ENCODE assay signal across 15 mouse cellular contexts in genomic region chr17:79442507-79443115, GRCm38 (mm10).
DNase-seq lines count a peak whose midpoint lies in the region; ATAC-seq and TF ChIP-seq lines count a peak whose summit lies in the region.
"Had no signal": no experiment of that assay in that cellular context is flagged by ENCODE, and none has a peak within 500 bp of the region (broad histone marks: within the 10 kb centered on the region; RNA-seq: fewer than 3 reads in every experiment).

No protein-coding gene starts in this region.

- 66% methylated on average over 3 of the region's 3 CpGs for WGBS in stomach, postnatal 0 days
- WGBS in heart, embryonic 11.5 days (ENCODE audit: insufficient replicate concordance) = 76% methylated on average over 3 of the region's 3 CpGs

- ATAC-seq in megakaryocyte, adult 5-6 weeks (ENCODE audit: poor library complexity, severe bottlenecking) = peak; percentile 76
- no peak for ATAC-seq in stomach, postnatal 0 days (ENCODE audit: low FRiP score, low TSS enrichment)
- ATAC-seq in heart, embryonic 11.5 days (replicated peaks; ENCODE audit: insufficient number of reproducible peaks, low FRiP score, low TSS enrichment) = no peak
- ATAC-seq: liver, postnatal 0 days; midbrain, embryonic 15.5 days had no signal

- H3K4me2 ChIP-seq in stomach, postnatal 0 days (replicated peaks; ENCODE audit: low read depth) = no peak overlapping the region
- no peak overlapping the region for H3K4me2 ChIP-seq in heart, embryonic 11.5 days
- H3K4me2 ChIP-seq: heart, embryonic 12.5 days; hindbrain, embryonic 12.5 days; midbrain, embryonic 15.5 days had no signal

- intact Hi-C loops in gastrocnemius, adult 2 months (cut with DNase I) = no loop called here

- H3K27me3 ChIP-seq in C2C12 (ENCODE audit: control insufficient read depth, insufficient read depth, insufficient read length) = no peaks in the 10 kb centered on the region
- H3K27me3 ChIP-seq in stomach, postnatal 0 days (ENCODE audit: control insufficient read depth, insufficient read depth, low read length) = no peaks in the 10 kb centered on the region
- H3K27me3 ChIP-seq in heart, embryonic 11.5 days (ENCODE audit: control insufficient read depth, insufficient read depth, low read length) = no peaks in the 10 kb centered on the region
- H3K27me3 ChIP-seq: heart, embryonic 12.5 days; hindbrain, embryonic 12.5 days; midbrain, embryonic 15.5 days had no signal

- no peaks in the 10 kb centered on the region for H3K4me1 ChIP-seq in stomach, postnatal 0 days (replicated peaks; ENCODE audit: control insufficient read depth, insufficient read depth)
- H3K4me1 ChIP-seq in heart, embryonic 11.5 days (ENCODE audit: control insufficient read depth, insufficient read depth, low read length) = no peaks in the 10 kb centered on the region
- H3K4me1 ChIP-seq: hindbrain, embryonic 12.5 days; midbrain, embryonic 15.5 days had no signal

- H3K4me3 ChIP-seq in gastrocnemius, adult 2 months = no peak overlapping the region
- H3K4me3 ChIP-seq in C2C12 (ENCODE audit: insufficient read depth, poor library complexity, severe bottlenecking) = no peak overlapping the region
- H3K4me3 ChIP-seq in stomach, postnatal 0 days (ENCODE audit: low read depth, low read length) = no peak overlapping the region
- no peak overlapping the region for H3K4me3 ChIP-seq in heart, embryonic 11.5 days (ENCODE audit: low read depth, low read length)
- H3K4me3 ChIP-seq: heart, embryonic 12.5 days; hindbrain, embryonic 12.5 days; layer of hippocampus, adult 2 months; midbrain, embryonic 15.5 days had no signal

- H3K9ac ChIP-seq in stomach, postnatal 0 days (ENCODE audit: low read length) = no peak overlapping the region
- no peak overlapping the region for H3K9ac ChIP-seq in heart, embryonic 11.5 days (ENCODE audit: low read depth, low read length)
- H3K9ac ChIP-seq: heart, embryonic 12.5 days; hindbrain, embryonic 12.5 days; liver, postnatal 0 days; midbrain, embryonic 15.5 days had no signal

- no peaks in the 10 kb centered on the region for H3K9me3 ChIP-seq in stomach, postnatal 0 days (ENCODE audit: control insufficient read depth, low read length)
- H3K9me3 ChIP-seq in heart, embryonic 11.5 days (replicated peaks; ENCODE audit: control insufficient read depth, low read length) = no peaks in the 10 kb centered on the region
- H3K9me3 ChIP-seq: heart, embryonic 12.5 days; hindbrain, embryonic 12.5 days; midbrain, embryonic 15.5 days had no signal

- DNase-seq in gastrocnemius, adult 2 months = peak; percentile 23
- DNase-seq in gastrocnemius, adult 8-10 months (ENCODE audit: low spot score in 2 of 2) = no peak
- peak; percentile 79 for DNase-seq in fat pad, adult 2 months (ENCODE audit: extremely low read depth, low read depth, low spot score)
- DNase-seq in stomach, postnatal 0 days (ENCODE audit: low spot score) = no peak
- DNase-seq in layer of hippocampus, adult 8-10 months (ENCODE audit: low spot score in 2 of 2) = no peak
- DNase-seq: kidney, adult 9 months; liver, postnatal 0 days; thymus, adult 18-20 months had no signal

- no peak for TF ChIP-seq CTCF in gastrocnemius, adult 2 months (IDR thresholded peaks at IDR 0.05)
- TF ChIP-seq CTCF in C2C12 (IDR thresholded peaks at IDR 0.05; ENCODE audit: control insufficient read depth, insufficient read depth, insufficient read length) = no peak
- TF ChIP-seq CTCF in stomach, postnatal 0 days (IDR thresholded peaks at IDR 0.05; ENCODE audit: low read depth) = no peak

- no peak overlapping the region for H3K27ac ChIP-seq in gastrocnemius, adult 2 months
- no peak overlapping the region for H3K27ac ChIP-seq in stomach, postnatal 0 days (replicated peaks)
- H3K27ac ChIP-seq in heart, embryonic 11.5 days (ENCODE audit: low read depth, low read length) = no peak overlapping the region
- H3K27ac ChIP-seq: hindbrain, embryonic 12.5 days; layer of hippocampus, adult 2 months; midbrain, embryonic 15.5 days had no signal

- no peaks in the 10 kb centered on the region for H3K36me3 ChIP-seq in C2C12 (ENCODE audit: control insufficient read depth, insufficient read depth)
- H3K36me3 ChIP-seq in stomach, postnatal 0 days (ENCODE audit: control insufficient read depth, insufficient read depth, low read length) = no peaks in the 10 kb centered on the region
- H3K36me3 ChIP-seq in heart, embryonic 11.5 days (ENCODE audit: control insufficient read depth, insufficient read depth, low read length) = no peaks in the 10 kb centered on the region
- H3K36me3 ChIP-seq: heart, embryonic 12.5 days; hindbrain, embryonic 12.5 days; midbrain, embryonic 15.5 days had no signal

- H3ac ChIP-seq in C2C12 (ENCODE audit: control insufficient read depth, insufficient read length, low read depth) = no peak overlapping the region

- no peaks in the 10 kb centered on the region for H3K79me3 ChIP-seq in C2C12 (ENCODE audit: low read depth)

- no peaks in the 10 kb centered on the region for H3K79me2 ChIP-seq in C2C12 (ENCODE audit: control insufficient read depth, insufficient read depth)

- TF ChIP-seq EP300 in stomach, postnatal 0 days (optimal IDR thresholded peaks at IDR 0.05) = no peak

TF ChIP-seq in C2C12, 6 proteins besides CTCF, POLR2A, EP300 and RAD21:
- TF ChIP-seq FOSL1 (IDR thresholded peaks at IDR 0.05; ENCODE audit: insufficient read depth, low read length, poor library complexity, severe bottlenecking) (no peak), MYOD1 (IDR thresholded peaks at IDR 0.05; ENCODE audit: control insufficient read depth, insufficient read length, low read depth) (no peak), MAX (IDR thresholded peaks at IDR 0.05) (no peak), MYOG (IDR thresholded peaks at IDR 0.05; ENCODE audit: control insufficient read depth, extremely low read depth, insufficient read length) (no peak), CEBPB (IDR thresholded peaks at IDR 0.05; ENCODE audit: low read depth) (peak; percentile 77)

Comparison
In these comparisons a context has a peak if more than half of its experiments do, and no peak if none do; other contexts are left out.
1. DNase-seq: peak in gastrocnemius, adult 2 months (single experiment) and fat pad, adult 2 months (single experiment); none in gastrocnemius, adult 8-10 months (0 of 2), stomach, postnatal 0 days (single experiment) and layer of hippocampus, adult 8-10 months (0 of 2).